Mouse (Mus musculus): Measurements from ENCODE around the gene Bak1. TPM values are rescaled to one million over a fixed set of nuclear protein-coding genes. Genes with fewer than 3 reads are reported as not detected.

Bak1 gene
- polyA plus RNA-seq, 1 experiment from 2014 or later, result 4.0 TPM

DNA sequence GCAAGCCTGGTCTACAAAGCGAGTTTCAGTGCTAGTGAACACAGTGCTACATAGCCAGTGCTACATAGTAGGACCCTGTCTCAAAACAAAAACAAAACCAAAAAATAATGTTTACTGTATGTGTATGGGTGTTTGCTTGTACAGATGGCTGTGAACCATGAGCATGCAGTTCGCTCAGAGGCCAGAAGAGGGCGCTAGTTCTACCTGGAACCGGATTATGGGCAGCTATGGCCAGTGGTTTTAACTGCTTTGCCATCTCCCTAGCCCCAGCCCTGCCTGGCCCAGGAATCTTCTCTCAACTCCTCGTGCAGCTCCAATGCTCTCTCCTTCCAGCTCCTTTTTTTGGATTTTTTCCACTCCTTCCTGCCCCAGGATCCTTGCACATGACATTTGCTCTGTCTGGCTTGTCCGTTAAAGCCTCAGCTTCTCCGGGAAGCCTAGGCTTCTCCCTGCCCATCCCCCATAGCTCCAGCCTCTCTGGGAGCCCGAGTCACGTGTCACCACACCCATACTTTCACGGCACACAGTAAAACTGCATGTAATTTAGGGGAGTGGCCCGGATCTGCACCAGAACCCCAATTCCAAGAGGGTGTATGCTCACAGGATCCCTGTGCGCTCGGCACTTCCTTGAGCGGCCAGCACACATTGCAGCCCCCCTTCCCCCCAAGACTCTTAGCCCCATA lies 19.1 kb upstream of the Bak1 start:
- H3K9me3 ChIP-seq (ENCODE audit: low read length), result no peaks in the 10 kb centered on the region

DNA sequence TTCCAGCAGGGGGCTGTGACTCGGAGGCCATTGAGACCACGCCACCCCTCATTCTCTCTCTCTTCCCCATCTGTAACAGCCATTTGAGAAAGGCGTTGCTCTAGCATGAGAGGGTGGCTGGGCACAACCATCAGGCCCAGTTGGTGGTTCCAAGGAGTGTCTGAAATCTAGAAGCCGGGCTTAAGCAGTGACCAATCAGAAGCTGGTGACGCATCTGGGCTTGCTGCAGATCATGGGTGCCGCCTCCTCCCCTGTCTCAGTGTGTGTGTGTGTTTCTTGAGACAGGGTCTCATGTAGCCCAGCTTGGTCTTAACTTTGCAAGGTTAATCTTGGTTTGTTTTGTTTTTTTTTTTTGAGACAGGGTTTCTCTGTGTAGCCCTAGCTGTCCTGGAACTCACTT lies 16.4 kb upstream of the Bak1 start:
- H3K36me3 ChIP-seq (ENCODE audit: insufficient read depth, low read length), result no peaks in the 10 kb centered on the region
- no peak overlapping the region for H3K9ac ChIP-seq (replicated peaks; ENCODE audit: low read depth)
- no peak overlapping the region for H3K4me2 ChIP-seq (replicated peaks; ENCODE audit: low read depth, low read length)
- H3K4me1 ChIP-seq (ENCODE audit: insufficient read depth, low read depth, low read length), result peaks cover 6% of the 10 kb centered on the region
- WGBS, result 87% methylated on average over 6 of the region's 6 CpGs
- H3K27me3 ChIP-seq (replicated peaks; ENCODE audit: insufficient read depth, low read length), result no peaks in the 10 kb centered on the region
- no peak overlapping the region for H3K4me3 ChIP-seq (ENCODE audit: low read depth, low read length)
- TF ChIP-seq CTCF (IDR thresholded peaks at IDR 0.05), result no peak
- TF ChIP-seq EP300 (IDR thresholded peaks at IDR 0.05), result no peak
- DNase-seq (ENCODE audit: low spot score), result no peak
- no peak for ATAC-seq
- no peaks in the 10 kb centered on the region for H3K9me3 ChIP-seq (ENCODE audit: low read length)
- no peak overlapping the region for H3K27ac ChIP-seq (ENCODE audit: low read length)

More for the DNA sequence above, 19.1 kb upstream of the Bak1 start:
- Histone ChIP-seq H3K4me2 (replicated peaks; ENCODE audit: low read depth, low read length) (no peak overlapping the region), H3K4me3 (ENCODE audit: low read depth, low read length) (no peak overlapping the region), H3K4me1 (ENCODE audit: insufficient read depth, low read depth, low read length) (peaks cover 7% of the 10 kb centered on the region; the same call in 1 of the 2 replicates), H3K27ac (ENCODE audit: low read length) (peak overlapping the region; percentile 80), H3K9ac (replicated peaks; ENCODE audit: low read depth) (no peak overlapping the region), H3K27me3 (replicated peaks; ENCODE audit: insufficient read depth, low read length) (no peaks in the 10 kb centered on the region), H3K36me3 (ENCODE audit: insufficient read depth, low read length) (no peaks in the 10 kb centered on the region)
- 74% methylated on average over 14 of the region's 14 CpGs for WGBS
- no peak for DNase-seq (ENCODE audit: low spot score)
- ATAC-seq, result no peak
- TF ChIP-seq CTCF (IDR thresholded peaks at IDR 0.05) (peak; percentile 66), EP300 (IDR thresholded peaks at IDR 0.05) (no peak)

DNA sequence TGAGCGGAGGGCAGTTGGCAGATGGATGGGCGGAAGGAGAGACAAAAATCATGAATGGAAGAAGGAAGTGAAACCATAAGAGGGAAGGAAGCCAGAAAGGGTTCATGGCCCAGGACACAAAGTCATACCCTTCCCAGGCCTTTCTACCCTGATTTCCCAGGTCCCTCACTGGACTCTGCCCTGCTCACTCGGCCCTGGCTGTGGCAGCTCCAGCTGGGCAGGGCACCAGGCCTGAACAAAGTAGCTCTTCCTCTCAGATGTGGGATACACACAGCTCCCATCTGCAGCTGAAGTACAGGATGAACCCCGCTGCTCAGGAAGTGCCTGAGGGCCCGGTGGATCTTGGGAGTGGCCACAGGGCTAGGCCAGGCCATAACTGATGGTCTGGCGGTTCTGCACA lies 14.0 kb upstream of the Bak1 start:
- no peak overlapping the region for H3K4me2 ChIP-seq (replicated peaks; ENCODE audit: low read depth, low read length)
- no peak for TF ChIP-seq CTCF (IDR thresholded peaks at IDR 0.05)
- no peak for TF ChIP-seq EP300 (IDR thresholded peaks at IDR 0.05)
- H3K27me3 ChIP-seq (replicated peaks; ENCODE audit: insufficient read depth, low read length), result no peaks in the 10 kb centered on the region
- no peak overlapping the region for H3K4me3 ChIP-seq (ENCODE audit: low read depth, low read length)
- WGBS, result 62% methylated on average over 6 of the region's 6 CpGs
- peaks cover 16% of the 10 kb centered on the region for H3K4me1 ChIP-seq (ENCODE audit: insufficient read depth, low read depth, low read length)
- no peak overlapping the region for H3K9ac ChIP-seq (replicated peaks; ENCODE audit: low read depth)
- ATAC-seq (no peak), DNase-seq (ENCODE audit: low spot score) (no peak)
- no peaks in the 10 kb centered on the region for H3K36me3 ChIP-seq (ENCODE audit: insufficient read depth, low read length)
- no peaks in the 10 kb centered on the region for H3K9me3 ChIP-seq (ENCODE audit: low read length)
- no peak overlapping the region for H3K27ac ChIP-seq (ENCODE audit: low read length)

DNA sequence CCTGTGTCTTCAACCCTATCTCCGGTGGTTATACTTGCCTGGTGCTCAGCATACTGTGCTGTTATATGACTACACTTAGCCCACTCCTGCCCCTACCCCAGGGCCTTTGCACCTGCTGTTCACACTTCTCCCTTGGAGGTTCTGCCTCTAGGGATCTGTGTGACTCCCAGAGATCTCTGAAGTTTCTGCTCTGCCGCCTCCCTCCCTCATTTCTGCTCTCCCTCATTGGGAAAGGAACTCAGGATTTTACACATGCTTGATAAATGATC lies 12.9 kb upstream of the Bak1 start:
- 79% methylated on average over 2 of the region's 2 CpGs for WGBS
- no peak overlapping the region for H3K9ac ChIP-seq (replicated peaks; ENCODE audit: low read depth)
- no peaks in the 10 kb centered on the region for H3K9me3 ChIP-seq (ENCODE audit: low read length)
- ATAC-seq (no peak), DNase-seq (ENCODE audit: low spot score) (no peak)
- no peaks in the 10 kb centered on the region for H3K27me3 ChIP-seq (replicated peaks; ENCODE audit: insufficient read depth, low read length)
- no peaks in the 10 kb centered on the region for H3K36me3 ChIP-seq (ENCODE audit: insufficient read depth, low read length)
- peaks cover 22% of the 10 kb centered on the region for H3K4me1 ChIP-seq (ENCODE audit: insufficient read depth, low read depth, low read length)
- no peak overlapping the region for H3K4me2 ChIP-seq (replicated peaks; ENCODE audit: low read depth, low read length)
- H3K4me3 ChIP-seq (ENCODE audit: low read depth, low read length), result no peak overlapping the region
- TF ChIP-seq EP300 (IDR thresholded peaks at IDR 0.05) (no peak), CTCF (IDR thresholded peaks at IDR 0.05) (no peak)
- no peak overlapping the region for H3K27ac ChIP-seq (ENCODE audit: low read length)

DNA sequence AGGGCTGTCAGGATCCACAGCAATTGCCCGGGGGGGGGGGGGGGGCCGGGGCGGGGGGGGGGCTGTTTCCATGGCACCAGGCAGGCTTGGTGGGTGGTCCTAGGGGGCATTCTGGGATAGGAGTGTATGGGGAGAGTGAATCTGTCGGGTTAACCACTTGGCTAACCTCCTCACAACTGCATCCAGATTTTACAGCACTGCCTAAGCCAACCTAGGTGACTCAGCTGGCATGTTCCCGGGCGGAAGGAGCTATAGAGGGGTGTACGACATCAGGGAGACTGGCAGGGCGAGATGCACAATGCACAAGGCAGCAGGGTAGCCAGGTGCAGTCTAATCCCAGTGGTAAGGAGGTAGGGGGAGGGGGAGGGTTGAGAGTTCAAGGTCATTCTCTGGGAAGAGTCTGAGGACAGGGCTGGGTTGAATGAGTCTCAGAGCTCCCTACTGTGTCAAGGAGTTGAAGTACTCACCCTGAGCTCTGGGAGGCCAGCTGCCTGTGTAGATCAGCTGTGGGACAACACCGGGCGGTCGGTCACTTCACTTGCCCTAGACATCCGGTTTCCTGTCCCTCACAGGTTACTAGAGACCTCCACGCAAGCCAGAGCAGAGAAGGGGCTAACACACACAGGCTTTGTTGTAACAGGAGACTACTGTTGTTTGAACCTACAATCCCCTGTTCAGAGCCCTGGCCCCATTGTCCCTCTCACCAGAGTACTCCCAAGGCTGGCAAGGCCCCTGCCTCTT lies 12.4 kb upstream of the Bak1 start:
- Histone ChIP-seq H3K36me3 (ENCODE audit: insufficient read depth, low read length) (no peaks in the 10 kb centered on the region), H3K9me3 (ENCODE audit: low read length) (no peaks in the 10 kb centered on the region), H3K4me3 (ENCODE audit: low read depth, low read length) (no peak overlapping the region), H3K4me1 (ENCODE audit: insufficient read depth, low read depth, low read length) (peaks cover 26% of the 10 kb centered on the region), H3K9ac (replicated peaks; ENCODE audit: low read depth) (no peak overlapping the region), H3K27ac (ENCODE audit: low read length) (no peak overlapping the region), H3K4me2 (replicated peaks; ENCODE audit: low read depth, low read length) (no peak overlapping the region), H3K27me3 (replicated peaks; ENCODE audit: insufficient read depth, low read length) (no peaks in the 10 kb centered on the region)
- ATAC-seq, result no peak
- no peak for DNase-seq (ENCODE audit: low spot score)
- TF ChIP-seq EP300 (IDR thresholded peaks at IDR 0.05), result no peak
- TF ChIP-seq CTCF (IDR thresholded peaks at IDR 0.05), result no peak
- 37% methylated on average over 13 of the region's 13 CpGs for WGBS

DNA sequence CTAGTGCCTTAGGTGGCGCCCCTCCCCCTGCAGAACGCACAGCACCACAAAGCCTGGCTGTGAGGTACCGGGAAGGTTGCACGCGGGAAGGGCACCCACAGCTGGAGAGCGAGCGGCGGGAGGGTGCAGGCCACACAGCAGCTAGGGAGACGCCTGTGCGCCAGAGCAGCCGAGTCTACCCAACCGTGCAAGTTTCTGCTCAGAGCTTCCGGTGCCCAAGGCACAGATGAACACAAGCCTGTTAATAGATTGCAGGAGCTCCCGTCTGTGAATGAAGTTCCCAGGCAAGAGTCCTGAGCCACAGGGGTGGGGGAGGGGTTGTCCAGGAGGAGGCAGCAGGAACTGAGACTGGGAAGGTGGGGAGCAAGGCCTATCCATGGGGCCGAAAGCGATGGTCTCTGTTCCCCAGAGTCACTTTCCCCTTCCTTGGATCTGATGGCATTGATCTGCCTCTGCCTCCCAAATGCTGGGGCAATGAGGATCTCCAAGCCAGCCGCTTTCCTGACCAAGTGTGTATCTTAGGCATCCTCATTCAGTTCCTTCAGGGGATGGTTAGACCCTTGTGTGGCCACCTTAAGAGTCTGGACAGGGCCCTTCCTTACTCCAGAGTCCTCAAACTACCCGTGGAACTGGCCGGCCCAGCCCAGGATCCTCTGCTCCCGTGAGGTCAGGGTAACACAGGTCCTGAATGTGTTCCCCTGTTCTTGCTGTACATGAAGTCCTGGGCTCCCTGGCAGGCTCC lies 11.7 kb upstream of the Bak1 start:
- Histone ChIP-seq H3K27me3 (replicated peaks; ENCODE audit: insufficient read depth, low read length) (no peaks in the 10 kb centered on the region), H3K36me3 (ENCODE audit: insufficient read depth, low read length) (no peaks in the 10 kb centered on the region), H3K27ac (ENCODE audit: low read length) (no peak overlapping the region), H3K9ac (replicated peaks; ENCODE audit: low read depth) (no peak overlapping the region), H3K4me3 (ENCODE audit: low read depth, low read length) (no peak overlapping the region), H3K4me1 (ENCODE audit: insufficient read depth, low read depth, low read length) (peaks cover 26% of the 10 kb centered on the region), H3K9me3 (ENCODE audit: low read length) (no peaks in the 10 kb centered on the region), H3K4me2 (replicated peaks; ENCODE audit: low read depth, low read length) (no peak overlapping the region)
- DNase-seq (ENCODE audit: low spot score) (no peak), ATAC-seq (no peak)
- TF ChIP-seq CTCF (IDR thresholded peaks at IDR 0.05), result no peak
- TF ChIP-seq EP300 (IDR thresholded peaks at IDR 0.05), result no peak
- 27% methylated on average over 20 of the region's 20 CpGs for WGBS
